Mouse (Mus musculus): ENCODE measurements around the gene Slc10a1.

GRCm38 (mm10) chr12:80962566-80962965 lies 5.9 kb downstream of the Slc10a1 start:
- no peak for TF ChIP-seq CTCF (IDR thresholded peaks at IDR 0.05 in 2 of 3, conservative IDR thresholded peaks at IDR 0.05 in 1 of 3; ENCODE audit: control insufficient read depth in 1 of 3, insufficient read depth in 1 of 3, low read depth in 2 of 3, low read length in 3 of 3, poor library complexity in 1 of 3, severe bottlenecking in 1 of 3)
- TF ChIP-seq ZC3H11A (IDR thresholded peaks at IDR 0.05; ENCODE audit: low read depth, low read length) = no peak
- no peak for TF ChIP-seq POLR2A (IDR thresholded peaks at IDR 0.05; ENCODE audit: control insufficient read depth in 1 of 2, insufficient read depth in 1 of 2, low read depth in 1 of 2, low read length in 2 of 2, poor library complexity in 1 of 2)
- no peak for TF ChIP-seq EP300 (IDR thresholded peaks at IDR 0.05; ENCODE audit: low read depth in 1 of 2, low read length in 2 of 2)
- TF ChIP-seq RCOR1 (IDR thresholded peaks at IDR 0.05; ENCODE audit: low read depth, low read length) = no peak
- TF ChIP-seq SMC3 (IDR thresholded peaks at IDR 0.05; ENCODE audit: low read depth, low read length) = no peak
- no peak for TF ChIP-seq NELFE (IDR thresholded peaks at IDR 0.05; ENCODE audit: low read depth, low read length)
- no peak for TF ChIP-seq GATA1 (IDR thresholded peaks at IDR 0.05; ENCODE audit: low read depth, low read length)
- TF ChIP-seq POLR2AphosphoS5 (IDR thresholded peaks at IDR 0.05; ENCODE audit: borderline replicate concordance, low read depth, low read length) = no peak

All from MEL (cell line).